Mouse (Mus musculus) stomach, postnatal 0 days (tissue): ENCODE measurements around the gene Cr2. TPM values are rescaled to one million over a fixed set of nuclear protein-coding genes. Genes with fewer than 3 reads are reported as not detected.

Source experiments
- ATAC-seq: fragments of 200-750 bp; cut with Nextera tagmentation; 2 replicates; pipeline ENCODE4 v1.8.0; 2017; ENCODE audit not compliant: low FRiP score, low TSS enrichment
- DNase-seq: peaks from one replicate; pipeline ENCODE4 v3.0.0-alpha.2; 2016; ENCODE audit warnings: low spot score
- H3K27ac ChIP-seq: fragments of 300-500 bp; sonication (generic); replicated peaks from 2 replicates; pipeline ENCODE4 v1.5.1; 2014; ENCODE audit warnings: mild to moderate bottlenecking, control low read depth
- H3K27me3 ChIP-seq: fragments of 300-500 bp; sonication (generic); 2 replicates; pipeline ENCODE4 v1.6.1; 2014; ENCODE audit warnings: low read length; ENCODE audit not compliant: control insufficient read depth, insufficient read depth
- H3K36me3 ChIP-seq: fragments of 300-500 bp; sonication (generic); 2 replicates; pipeline ENCODE4 v1.6.1; 2014; ENCODE audit warnings: low read length, mixed read lengths; ENCODE audit not compliant: control insufficient read depth, insufficient read depth
- H3K4me1 ChIP-seq: fragments of 300-500 bp; sonication (generic); replicated peaks from 2 replicates; pipeline ENCODE4 v1.6.1; 2014; ENCODE audit warnings: antibody characterized with exemption; ENCODE audit not compliant: control insufficient read depth, insufficient read depth
- H3K4me2 ChIP-seq: fragments of 300-500 bp; sonication (generic); replicated peaks from 2 replicates; pipeline ENCODE4 v1.6.1; 2014; ENCODE audit warnings: low read depth, mild to moderate bottlenecking, control low read depth, moderate library complexity
- H3K4me3 ChIP-seq: fragments of 300-500 bp; sonication (generic); 2 replicates; pipeline ENCODE4 v1.5.1; 2014; ENCODE audit warnings: low read depth, low read length, control low read depth
- H3K9ac ChIP-seq: fragments of 300-500 bp; sonication (generic); 2 replicates; pipeline ENCODE4 v1.6.1; 2014; ENCODE audit warnings: mild to moderate bottlenecking, low read length, control low read depth, mixed read lengths
- H3K9me3 ChIP-seq: fragments of 300-500 bp; sonication (generic); 2 replicates; pipeline ENCODE4 v1.6.1; 2016; ENCODE audit warnings: low read length; ENCODE audit not compliant: control insufficient read depth
- CTCF ChIP-seq: IDR thresholded peaks from 2 replicates; pipeline ENCODE4 v1.5.1; 2016; ENCODE audit warnings: antibody characterized with exemption, low read depth, mild to moderate bottlenecking, moderate library complexity
- EP300 ChIP-seq: optimal IDR thresholded peaks from 2 replicates; pipeline ENCODE3; 2016; ENCODE audit warnings: antibody characterized with exemption
- WGBS: fragments of 180-500 bp; shearing (Covaris S2); extraction: QIAGEN DNeasy Blood & Tissue Kit; methylation state at CpG from one replicate; pipeline ENCODE4 v1.1.7; 2014; 5-methylcytosine and 5-hydroxymethylcytosine counted together
- polyA plus RNA-seq: library from polyadenylated mRNA; unstranded; fragments of >200 nt; fragmentation: Nextera tagmentation; extraction: Ambion mirVana; gene quantifications from 2 replicates; pipeline ENCODE4 v1.2.1, GENCODE M21; 2015

Gene Cr2
- polyA plus RNA-seq, 1 experiment from 2014 or later, result 0.07 TPM

DNA sequence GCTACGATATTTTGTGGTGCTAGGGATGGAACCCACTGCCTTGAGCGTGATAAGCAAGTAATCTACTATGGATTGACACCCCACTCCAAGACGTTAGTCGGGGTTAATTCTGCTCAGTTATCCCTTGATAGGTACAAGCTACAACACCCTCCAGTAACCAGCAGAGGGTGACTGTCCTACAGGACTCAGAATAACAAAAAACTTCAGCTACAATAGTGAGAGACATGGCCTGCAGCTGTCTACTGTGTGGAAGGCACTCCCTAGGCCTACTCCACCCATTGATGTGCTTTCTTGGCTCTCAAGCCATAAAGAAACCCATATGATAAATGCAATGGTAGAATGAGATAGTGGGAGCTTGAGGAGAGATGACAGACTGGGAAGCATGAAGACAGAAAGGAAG, 62.9 kb downstream of the Cr2 start:
- no peak overlapping the region for H3K4me2 ChIP-seq
- no peaks in the 10 kb centered on the region; the same call in 1 of the 2 replicates for H3K36me3 ChIP-seq
- no peak for DNase-seq
- H3K9ac ChIP-seq, result no peak overlapping the region
- no peaks in the 10 kb centered on the region for H3K4me1 ChIP-seq
- ATAC-seq, result no peak
- H3K27ac ChIP-seq, result no peak overlapping the region
- H3K4me3 ChIP-seq, result no peak overlapping the region
- no peaks in the 10 kb centered on the region for H3K9me3 ChIP-seq
- TF ChIP-seq CTCF (peak; percentile 24), EP300 (no peak)
- WGBS, result 89% methylated on average over 4 of the region's 4 CpGs
- H3K27me3 ChIP-seq, result no peaks in the 10 kb centered on the region

DNA sequence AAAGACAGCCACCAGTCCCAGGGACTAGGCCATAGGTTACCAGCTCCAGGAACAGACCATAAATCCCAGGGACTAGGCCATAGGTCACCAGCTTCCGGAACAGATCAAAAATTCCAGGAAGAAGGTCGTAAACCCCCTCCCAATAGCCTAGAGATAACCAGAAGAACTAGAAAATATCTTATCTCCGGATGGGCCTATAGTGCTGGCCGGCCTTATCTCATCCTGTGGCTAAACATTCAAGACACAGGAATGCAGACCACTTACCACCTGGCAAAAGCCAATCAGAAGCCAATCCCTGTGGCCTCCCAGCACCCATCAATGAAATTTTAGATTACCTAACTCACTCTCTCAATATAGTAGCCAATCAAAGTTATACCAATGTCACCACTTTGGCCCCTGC, 75.8 kb downstream of the Cr2 start:
- Histone ChIP-seq H3K9ac (no peak overlapping the region), H3K9me3 (no peaks in the 10 kb centered on the region), H3K27ac (no peak overlapping the region), H3K4me2 (no peak overlapping the region), H3K27me3 (no peaks in the 10 kb centered on the region), H3K4me1 (no peaks in the 10 kb centered on the region), H3K36me3 (peaks cover 3% of the 10 kb centered on the region), H3K4me3 (no peak overlapping the region)
- no peak for TF ChIP-seq CTCF
- no peak for TF ChIP-seq EP300
- no peak for DNase-seq
- no peak for ATAC-seq
- 29% methylated on average over 4 of the region's 4 CpGs for WGBS

DNA sequence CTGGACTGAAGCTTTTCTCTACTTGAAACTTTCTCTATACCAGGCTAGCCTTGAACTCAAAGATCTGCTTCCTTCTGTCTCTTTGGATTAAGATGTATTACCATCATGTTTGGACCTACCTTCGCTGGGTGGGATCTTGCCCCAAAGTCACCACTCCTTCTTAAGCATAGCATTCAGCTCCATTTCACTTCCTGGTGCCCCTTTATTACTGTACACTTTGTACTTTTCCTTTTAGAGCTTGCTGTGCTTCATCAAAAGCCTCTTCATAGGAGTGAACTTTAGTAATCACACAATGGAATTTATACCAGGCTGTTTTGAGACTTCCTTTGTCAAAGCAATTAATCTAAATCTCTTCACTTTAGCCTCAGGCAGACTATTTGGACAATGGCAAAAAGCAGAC, 78.5 kb downstream of the Cr2 start:
- WGBS, result 90% methylated on average over 1 of the region's 1 CpGs
- H3K36me3 ChIP-seq, result no peaks in the 10 kb centered on the region
- no peak overlapping the region for H3K4me2 ChIP-seq
- no peaks in the 10 kb centered on the region for H3K4me1 ChIP-seq
- H3K27me3 ChIP-seq, result no peaks in the 10 kb centered on the region
- H3K27ac ChIP-seq, result no peak overlapping the region
- TF ChIP-seq CTCF, result no peak
- DNase-seq (no peak), ATAC-seq (no peak)
- no peak overlapping the region for H3K4me3 ChIP-seq
- H3K9me3 ChIP-seq, result no peaks in the 10 kb centered on the region
- no peak overlapping the region for H3K9ac ChIP-seq

DNA sequence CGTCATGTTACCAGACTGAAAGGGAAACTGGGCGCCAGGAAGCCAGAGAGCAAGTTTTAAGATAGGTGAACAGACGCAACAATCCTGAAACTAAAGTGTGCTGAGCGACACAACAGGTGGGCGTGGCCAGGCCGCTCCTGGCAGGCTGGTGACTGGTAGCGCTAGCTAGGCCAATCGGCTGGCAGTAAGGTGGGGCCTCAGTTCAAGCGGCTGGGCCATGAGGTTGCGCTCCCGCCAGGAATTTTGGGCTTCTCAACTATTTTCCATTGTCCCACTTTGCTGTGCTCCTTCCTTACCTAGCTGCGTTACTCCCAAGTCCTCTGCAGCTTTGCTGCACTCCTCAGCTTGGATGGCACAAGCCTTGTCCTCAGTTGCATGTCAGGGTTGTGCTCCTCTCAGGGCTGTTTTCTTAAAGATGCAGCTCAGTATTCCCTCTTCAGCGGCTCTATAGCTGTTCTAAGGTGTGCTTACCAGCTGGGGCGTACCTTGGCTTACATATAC, 84.2 kb downstream of the Cr2 start, which contains the start of gene Cd46:
TSS of gene Cd46 (minus strand) at position 30 of the 501 bp plus-strand sequence.
- Histone ChIP-seq H3K9me3 (no peaks in the 10 kb centered on the region), H3K9ac (peak within 1 kb of the TSS; percentile 56), H3K27ac (peak within 1 kb of the TSS; percentile 56), H3K36me3 (no peaks in the 10 kb centered on the region), H3K4me3 (peak within 1 kb of the TSS; percentile 38), H3K4me2 (peak within 1 kb of the TSS; percentile 50), H3K4me1 (no peaks in the 10 kb centered on the region), H3K27me3 (no peaks in the 10 kb centered on the region)
- ATAC-seq, result peak; percentile 99
- peak; percentile 88 for DNase-seq
- TF ChIP-seq EP300, result no peak
- TF ChIP-seq CTCF, result no peak
- 7% methylated on average over 14 of the region's 14 CpGs for WGBS

DNA sequence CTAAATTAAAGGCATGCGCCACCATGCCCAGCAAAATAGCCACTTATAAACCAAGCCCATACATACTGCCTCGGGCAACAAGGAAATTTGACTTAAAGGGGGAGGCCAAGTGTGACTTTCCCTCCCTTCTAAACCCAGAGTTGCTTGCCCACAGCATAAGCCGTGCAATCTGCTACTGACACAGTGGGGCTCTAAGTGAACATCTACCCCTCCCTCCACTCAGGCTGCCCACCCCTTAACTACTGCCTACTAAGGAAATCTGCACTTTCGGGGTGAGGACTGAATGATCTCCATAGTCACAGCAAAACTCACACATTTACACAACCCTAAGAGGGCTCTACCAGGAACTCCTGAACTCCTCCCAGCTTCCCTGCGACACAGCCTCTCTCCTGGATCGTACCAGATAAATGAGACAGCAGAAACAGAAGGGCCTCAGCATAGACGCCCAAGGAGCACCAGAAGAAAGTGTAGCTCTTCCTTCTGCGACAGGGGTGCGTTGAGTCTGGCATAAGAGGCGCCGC, 84.8 kb downstream of the Cr2 start:
- H3K27ac ChIP-seq, result peak overlapping the region; percentile 56
- DNase-seq (no peak), ATAC-seq (peak; percentile 90)
- WGBS, result 18% methylated on average over 11 of the region's 11 CpGs
- no peaks in the 10 kb centered on the region for H3K9me3 ChIP-seq
- H3K4me3 ChIP-seq, result peak overlapping the region; percentile 38
- no peaks in the 10 kb centered on the region for H3K36me3 ChIP-seq
- H3K9ac ChIP-seq, result peak overlapping the region; percentile 56
- TF ChIP-seq EP300 (no peak), CTCF (no peak)
- H3K27me3 ChIP-seq, result no peaks in the 10 kb centered on the region
- peak overlapping the region; percentile 50 for H3K4me2 ChIP-seq
- H3K4me1 ChIP-seq, result no peaks in the 10 kb centered on the region

Other genes starting within 250 kb of the Cr2 start
- gene Cd34, start 237.9 kb downstream of the Cr2 start, polyA plus RNA-seq, result 49.9 and 54.8 TPM in 2 replicates
- gene Cd46, start 84.5 kb downstream of the Cr2 start, polyA plus RNA-seq, result 0.46 and 0.70 TPM in 2 replicates
- gene Cr1l, start 45.1 kb downstream of the Cr2 start, polyA plus RNA-seq, result 73.3 and 74.6 TPM in 2 replicates